Mouse (Mus musculus) CD4-positive helper T cell, adult 2 months (primary cell): Measurements from ENCODE around the gene Cox16.

Source experiments
- DNase-seq: peaks from one replicate; pipeline ENCODE4 v3.0.0-alpha.2; 2012; ENCODE audit warnings: low read depth, missing footprints, low spot score

Gene Cox16

DNA sequence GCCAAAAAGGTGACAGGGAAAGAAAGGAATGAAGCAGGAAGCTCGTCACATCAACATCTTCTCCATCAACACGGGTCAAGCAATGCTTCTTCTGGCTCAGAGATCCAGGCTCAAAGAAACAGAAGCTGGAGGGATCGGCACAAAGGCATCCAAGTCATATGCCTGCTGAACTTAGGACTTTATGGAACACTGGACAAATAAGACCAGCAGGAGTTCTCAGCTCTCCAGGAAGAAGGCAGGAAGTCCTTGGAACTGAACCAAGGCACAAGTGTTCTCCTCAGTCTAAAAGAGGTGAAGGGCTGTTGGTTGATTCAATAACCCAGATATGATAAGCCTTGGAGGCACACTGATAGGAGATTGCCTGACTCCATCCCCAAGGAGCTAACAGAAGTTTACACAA lies 159.9 kb downstream of the Cox16 start:
- no peak for DNase-seq

DNA sequence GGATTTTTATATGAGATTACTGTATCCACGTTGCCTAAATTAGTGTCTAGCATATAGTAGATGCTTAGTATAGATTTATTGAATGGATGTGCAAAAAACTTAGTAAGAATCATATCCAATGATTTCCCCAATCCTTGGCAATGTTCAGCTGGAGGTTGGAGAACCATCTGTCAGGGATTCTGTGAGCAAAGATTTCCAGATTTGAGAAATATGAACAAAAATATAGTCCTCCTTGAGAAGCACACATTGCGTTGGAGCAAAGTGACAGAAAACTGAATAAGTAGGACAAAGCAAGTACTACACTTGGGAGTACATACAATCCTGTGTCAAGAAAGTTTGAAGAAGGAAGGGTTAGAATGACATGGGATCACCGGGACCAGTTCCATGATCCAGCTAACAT lies 160.8 kb downstream of the Cox16 start:
- DNase-seq = no peak

- no peak for DNase-seq
Observed at GRCm38 (mm10) chr12:81321021-81321420, 163.9 kb downstream of the Cox16 start.

GRCm38 (mm10) chr12:81317811-81318210 lies 167.1 kb downstream of the Cox16 start:
- no peak for DNase-seq

- DNase-seq = no peak
Observed at GRCm38 (mm10) chr12:81315953-81316352, 169.0 kb downstream of the Cox16 start.
